Mouse (Mus musculus) kidney, postnatal 4 days (tissue): ENCODE measurements around the gene Pemt.
"Not testable (repeated sequence)": the region's sequence is repeated elsewhere in the genome, so short reads cannot be mapped to it uniquely, and the experiment has no call there.

Source experiments
- DNase-seq, 2 experiments: peaks; one replicate each; pipeline ENCODE4 v3.0.0; 2021; ENCODE audit warnings: mixed read lengths in 2 of 2

Gene Pemt

DNA sequence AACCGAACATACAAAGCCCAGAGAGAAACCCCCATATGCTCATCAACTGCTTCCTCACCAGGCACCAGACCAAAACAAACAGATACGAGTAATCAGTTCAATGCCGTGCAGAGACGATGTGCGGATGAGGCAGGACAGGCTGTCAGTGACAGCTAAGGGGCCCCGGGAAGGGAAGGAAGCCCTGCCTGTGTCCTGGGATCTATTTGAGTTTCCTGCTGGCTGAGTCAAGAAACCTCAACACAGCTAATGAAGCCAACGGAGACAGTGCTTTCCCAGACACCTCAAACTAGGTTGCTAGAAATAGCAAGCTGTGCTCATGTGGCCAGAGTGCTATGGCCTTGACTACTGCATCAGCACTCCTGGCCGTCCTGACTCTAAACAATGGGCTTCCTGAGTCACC, 54.9 kb downstream of the Pemt start:
- no peak for DNase-seq

DNA sequence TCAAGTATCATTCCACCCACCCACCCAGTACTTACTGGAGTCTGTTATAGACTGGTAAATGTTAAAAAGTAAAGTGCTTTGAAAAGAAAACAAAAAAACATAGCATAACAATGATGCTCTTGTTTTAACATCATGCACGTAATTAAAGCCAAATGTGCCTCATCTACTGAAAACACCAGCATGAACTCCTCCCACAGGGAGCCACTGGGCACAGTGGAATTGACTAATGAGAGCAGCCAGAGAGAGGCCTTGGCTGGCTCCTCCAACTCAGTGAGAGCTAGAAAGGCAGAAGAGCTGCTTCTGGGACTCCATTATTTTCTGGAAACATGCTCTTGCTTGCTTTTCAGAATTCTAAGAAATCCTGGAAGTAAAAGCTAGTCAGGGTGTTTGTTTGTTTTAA, 56.9 kb downstream of the Pemt start:
- DNase-seq, result no peak

- no peak for DNase-seq
Observed at GRCm38 (mm10) chr11:59977831-59978230, 68.5 kb downstream of the Pemt start.

DNA sequence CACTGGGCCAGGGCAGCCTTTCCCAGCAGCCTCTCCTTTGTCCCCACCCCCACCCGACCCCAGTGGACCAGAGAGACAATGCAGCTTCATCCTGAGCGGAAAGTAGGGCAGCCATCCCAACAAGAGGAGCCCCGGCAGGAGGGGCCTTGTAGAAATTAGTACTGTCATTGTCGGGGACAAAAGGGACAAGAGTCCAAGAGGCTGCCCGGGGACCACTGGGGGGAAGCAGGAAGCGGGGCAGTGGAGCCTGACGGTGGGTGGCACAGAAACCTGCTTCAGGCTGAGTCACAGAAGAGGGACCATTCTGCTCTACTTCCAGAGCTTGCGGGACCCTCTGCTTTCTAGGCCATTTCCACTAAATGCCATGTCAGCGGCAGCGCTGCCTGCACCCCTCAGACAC, 71.0 kb downstream of the Pemt start:
- peak in 1 of 2 experiments; percentile 50 for DNase-seq

GRCm38 (mm10) chr11:59973389-59973788, 72.9 kb downstream of the Pemt start:
- no peak for DNase-seq

DNA sequence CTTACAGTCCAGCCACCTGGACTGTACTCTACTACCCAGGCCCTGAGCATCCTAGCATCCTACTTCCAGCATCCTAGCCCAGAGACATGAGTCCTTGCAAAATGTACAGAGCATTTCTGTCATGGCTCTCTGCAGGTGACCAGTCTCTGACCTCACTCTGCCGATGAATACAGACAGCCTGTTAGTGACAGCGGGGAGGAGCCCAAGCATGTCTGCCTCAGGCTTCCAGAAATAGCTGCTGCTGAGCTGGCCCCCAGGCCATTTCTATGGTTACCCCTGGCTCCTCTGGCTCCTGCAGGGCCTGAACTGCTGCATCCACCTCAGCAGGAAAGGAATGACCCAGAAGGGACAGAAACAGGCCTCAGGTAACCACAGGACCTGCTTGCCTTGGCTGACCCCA, 74.6 kb downstream of the Pemt start:
- no peak for DNase-seq

GRCm38 (mm10) chr11:59970780-59971179, 75.5 kb downstream of the Pemt start:
- no peak for DNase-seq

DNA sequence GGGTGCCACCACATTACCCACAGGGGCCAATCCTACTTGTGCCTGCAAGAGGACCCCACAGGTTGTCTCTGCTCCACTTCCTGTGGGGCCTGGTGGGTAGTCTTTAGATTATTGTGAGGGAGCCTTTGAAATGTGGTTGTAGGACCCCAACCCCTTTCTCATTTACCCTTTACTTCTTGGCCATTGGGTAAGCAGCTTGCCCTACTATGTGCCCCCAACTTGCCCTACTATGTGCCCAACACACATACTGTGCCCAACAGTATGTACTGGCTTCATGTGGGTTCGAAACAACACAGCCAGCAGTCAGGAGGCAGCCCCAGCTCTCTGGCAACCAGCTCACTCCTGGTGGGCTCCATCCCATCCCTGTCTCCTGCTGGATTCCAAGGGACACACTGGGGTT, 78.5 kb downstream of the Pemt start:
- DNase-seq, result no peak

GRCm38 (mm10) chr11:59966102-59966483, 80.2 kb downstream of the Pemt start:
- no peak for DNase-seq

- DNase-seq, result peak; percentile 90 to 92
Observed at GRCm38 (mm10) chr11:59965227-59966101, 80.8 kb downstream of the Pemt start.

DNA sequence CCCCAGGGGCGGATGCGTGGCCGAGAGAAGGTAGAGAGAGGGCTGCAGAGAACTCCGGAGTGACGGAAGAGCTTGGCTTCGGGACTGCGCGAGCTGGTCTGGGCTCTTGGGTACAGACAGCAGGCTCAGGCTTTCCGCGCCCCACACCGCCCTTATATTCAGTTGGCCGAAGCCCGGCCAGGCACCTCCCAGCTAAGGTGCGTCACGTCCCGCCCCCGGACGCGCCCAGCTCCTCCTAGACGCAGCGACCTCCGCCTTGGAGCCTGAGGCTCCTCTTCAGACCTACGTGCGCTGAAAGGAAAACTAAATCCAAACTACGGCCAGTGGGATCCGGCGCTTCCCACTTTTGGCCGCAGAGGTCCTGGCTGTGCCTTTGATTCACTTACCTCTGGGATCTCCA, 81.5 kb downstream of the Pemt start, which contains the start of gene Rasd1:
Rasd1 (minus strand) TSS at position 127 of the 400 bp plus-strand sequence.
- DNase-seq, result peak; percentile 88 to 93

DNA sequence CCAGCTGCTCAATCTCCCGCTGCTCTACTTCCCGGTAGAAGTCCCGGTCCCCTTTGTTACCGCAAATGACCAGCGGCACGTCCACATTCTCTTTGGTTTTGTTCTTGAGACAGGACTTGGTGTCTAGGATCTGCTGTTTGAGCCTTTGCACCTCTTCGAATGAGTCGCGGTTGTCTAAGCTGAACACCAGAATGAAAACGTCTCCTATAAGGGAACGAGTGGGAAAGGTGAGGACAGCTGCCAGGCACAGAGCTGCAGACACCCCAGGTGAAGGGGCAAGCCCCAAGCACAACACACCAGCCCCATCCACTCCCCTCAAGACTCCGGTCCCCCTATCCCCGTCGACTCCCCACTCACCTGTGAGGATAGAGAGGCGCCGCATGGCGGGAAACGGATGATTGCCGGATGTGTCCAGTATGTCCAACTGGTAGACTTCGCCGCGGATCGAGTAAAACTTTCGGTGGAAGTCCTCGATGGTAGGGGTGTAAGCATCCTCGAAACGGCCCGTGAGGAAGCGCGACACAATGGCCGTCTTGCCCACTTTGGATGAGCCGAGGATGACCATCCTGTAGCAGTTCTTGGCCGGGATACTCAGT, 82.0 kb downstream of the Pemt start:
- peak; percentile 48 to 62 for DNase-seq

GRCm38 (mm10) chr11:59963364-59964162, 82.7 kb downstream of the Pemt start:
- peak in 1 of 2 experiments; percentile 44 for DNase-seq

GRCm38 (mm10) chr11:59962590-59962989, 83.7 kb downstream of the Pemt start:
- DNase-seq, result no peak

DNA sequence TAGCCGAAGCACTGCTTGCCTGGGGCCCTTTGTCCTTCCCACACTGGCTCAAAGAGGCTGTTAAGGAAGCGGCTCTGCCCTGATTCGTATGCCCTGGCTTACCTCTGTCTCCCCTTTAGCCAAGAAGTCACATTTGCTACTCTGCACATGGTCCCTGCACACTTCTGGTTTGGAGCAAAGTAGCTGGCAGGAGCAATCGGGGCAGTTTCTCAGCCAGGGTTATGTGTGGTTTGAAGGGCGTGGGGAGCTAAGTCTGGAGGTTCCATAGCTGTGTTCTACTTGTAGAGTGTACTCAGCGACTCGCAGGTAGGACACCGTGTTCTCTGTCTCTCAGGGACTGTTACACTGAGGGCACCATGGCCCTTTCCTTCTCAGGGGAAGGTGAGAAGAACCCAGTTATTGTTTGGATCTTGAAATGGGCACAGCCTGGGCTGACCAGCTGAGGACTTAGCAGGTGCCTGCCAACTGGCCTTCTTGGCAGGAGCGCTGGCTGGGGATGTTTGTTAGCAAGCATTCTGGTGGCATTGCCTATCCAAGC, 84.9 kb downstream of the Pemt start:
- no peak for DNase-seq

DNA sequence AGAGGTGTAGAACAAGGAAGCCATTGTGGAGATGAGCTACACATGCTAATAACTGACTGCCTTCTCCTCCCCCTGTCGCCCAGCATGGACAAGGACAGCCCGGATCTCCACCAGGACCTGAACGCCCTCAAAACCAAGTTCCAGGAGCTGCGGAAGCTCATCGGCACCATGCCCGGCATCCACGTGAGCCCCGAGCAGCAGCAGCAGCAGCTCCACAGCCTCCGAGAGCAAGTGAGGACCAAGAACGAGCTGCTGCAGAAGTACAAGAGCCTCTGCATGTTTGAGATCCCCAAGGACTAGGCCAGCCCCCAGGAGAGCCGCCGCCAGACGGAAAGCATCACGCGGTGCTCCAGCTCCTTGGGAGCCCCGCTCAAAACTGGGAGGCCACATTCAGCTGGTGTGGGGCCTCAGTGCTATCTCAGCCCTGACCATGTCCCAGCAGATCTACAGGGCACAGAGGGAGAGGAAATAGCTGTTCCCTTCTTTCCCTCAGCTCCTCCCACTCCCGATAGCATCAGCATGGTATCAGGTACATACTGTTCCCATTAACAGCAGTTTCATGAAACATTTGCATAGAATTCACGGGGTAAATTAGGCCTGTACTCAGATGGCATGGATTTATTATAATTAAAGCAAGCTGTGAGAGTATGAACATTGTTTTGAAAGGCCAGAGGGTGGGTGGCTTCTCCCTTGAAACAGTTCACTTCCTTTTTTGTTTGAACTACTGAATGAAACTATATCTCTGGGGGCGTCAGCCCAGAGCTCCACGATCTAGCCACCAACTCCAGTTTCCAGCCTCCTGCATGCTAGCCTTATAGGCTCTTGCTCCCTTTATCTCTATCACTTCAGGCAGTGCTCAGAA, 85.6 kb downstream of the Pemt start:
- no peak for DNase-seq

GRCm38 (mm10) chr11:59959453-59959852, 86.8 kb downstream of the Pemt start:
- DNase-seq, result no peak

- DNase-seq, result peak; percentile 29 to 56
Observed at GRCm38 (mm10) chr11:59956749-59957148, 89.5 kb downstream of the Pemt start.

DNA sequence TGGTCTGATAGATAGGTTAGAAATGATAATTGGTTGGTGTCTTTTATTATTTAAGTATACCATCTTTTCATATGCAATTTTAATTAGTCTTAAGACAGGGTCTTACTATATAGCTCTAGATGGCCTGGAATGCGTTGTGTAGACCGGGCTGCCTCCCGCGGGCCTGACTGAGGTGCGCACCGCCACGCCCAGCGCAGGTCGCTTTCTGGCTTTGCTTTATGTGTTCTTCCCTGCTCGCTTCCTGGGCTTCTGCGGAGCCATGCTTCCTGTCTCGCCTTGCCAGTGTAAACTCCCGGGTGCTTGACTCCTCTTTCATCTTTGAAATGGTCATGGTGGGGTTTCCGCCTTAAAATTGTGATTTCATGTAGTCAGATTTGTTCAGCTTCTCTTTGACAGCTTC, 93.4 kb downstream of the Pemt start:
- DNase-seq, result no peak

GRCm38 (mm10) chr11:59948401-59948767, 97.9 kb downstream of the Pemt start:
- DNase-seq, result peak in 1 of 2 experiments; percentile 32

GRCm38 (mm10) chr11:59947752-59948400, 98.4 kb downstream of the Pemt start, which contains the start of gene Med9:
Med9 (plus strand) TSS chr11:59948206.
- DNase-seq, result peak; percentile 97 to 98

DNA sequence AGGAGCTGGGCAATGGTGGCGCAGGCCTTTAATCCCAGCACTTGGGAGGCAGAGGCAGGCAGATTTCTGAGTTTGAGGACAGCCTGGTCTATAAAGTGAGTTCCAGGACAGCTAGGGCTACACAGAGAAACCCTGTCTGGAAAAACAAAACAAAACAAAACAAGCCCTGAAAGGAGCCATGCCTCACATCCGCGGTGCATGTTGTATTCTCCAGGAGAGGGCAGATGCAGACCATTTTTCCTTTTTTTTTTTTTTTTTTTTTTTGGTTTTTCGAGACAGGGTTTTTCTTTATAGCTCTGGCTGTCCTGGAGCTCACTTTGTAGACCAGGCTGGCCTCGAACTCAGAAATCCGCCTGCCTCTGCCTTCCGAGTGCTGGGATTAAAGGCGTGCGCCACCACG, 101.4 kb downstream of the Pemt start:
- not testable (repeated sequence) for DNase-seq
